Mouse (Mus musculus) hindbrain, embryonic 11.5 days (tissue): ENCODE data around the gene Suox. TPM values are rescaled to one million over a fixed set of nuclear protein-coding genes. Genes with fewer than 3 reads are reported as not detected.
"Not testable (repeated sequence)": the region's sequence is repeated elsewhere in the genome, so short reads cannot be mapped to it uniquely, and the experiment has no call there.

Experiments used
- ATAC-seq: fragments of 200-750 bp; cut with Nextera tagmentation; 2 replicates; pipeline ENCODE4 v1.8.0; 2017; ENCODE audit warnings: mild to moderate bottlenecking, moderate TSS enrichment, moderate library complexity; ENCODE audit not compliant: low FRiP score
- DNase-seq: peaks from one replicate; pipeline ENCODE4 v3.0.0-alpha.2; 2015; ENCODE audit warnings: low spot score
- H3K27ac ChIP-seq: fragments of 300-500 bp; sonication (generic); 2 replicates; pipeline ENCODE4 v1.5.1; 2014; ENCODE audit warnings: mild to moderate bottlenecking, low read depth, low read length
- H3K27me3 ChIP-seq: fragments of 300-500 bp; sonication (generic); 2 replicates; pipeline ENCODE4 v1.6.1; 2014; ENCODE audit warnings: mild to moderate bottlenecking, low read length, moderate library complexity, mixed read lengths; ENCODE audit not compliant: control insufficient read depth, insufficient read depth
- H3K36me3 ChIP-seq: fragments of 300-500 bp; sonication (generic); 2 replicates; pipeline ENCODE4 v1.6.1; 2014; ENCODE audit warnings: mild to moderate bottlenecking, low read length, moderate library complexity, mixed read lengths; ENCODE audit not compliant: control insufficient read depth, insufficient read depth
- H3K4me1 ChIP-seq: fragments of 300-500 bp; sonication (generic); replicated peaks from 2 replicates; pipeline ENCODE4 v1.6.1; 2014; ENCODE audit warnings: low read length, mixed read lengths; ENCODE audit not compliant: control insufficient read depth, insufficient read depth
- H3K4me2 ChIP-seq: fragments of 300-500 bp; sonication (generic); replicated peaks from 2 replicates; pipeline ENCODE4 v1.6.1; 2014; ENCODE audit warnings: mild to moderate bottlenecking, low read depth, low read length
- H3K4me3 ChIP-seq: fragments of 300-500 bp; sonication (generic); 2 replicates; pipeline ENCODE4 v1.5.1; 2014; ENCODE audit warnings: low read depth, low read length
- H3K9ac ChIP-seq: fragments of 300-500 bp; sonication (generic); 2 replicates; pipeline ENCODE4 v1.6.1; 2014; ENCODE audit warnings: low read depth, low read length
- H3K9me3 ChIP-seq: fragments of 300-500 bp; sonication (generic); 2 replicates; pipeline ENCODE4 v1.6.1; 2016; ENCODE audit warnings: low read length; ENCODE audit not compliant: control insufficient read depth
- WGBS: fragments of 180-500 bp; shearing (Covaris S2); extraction: QIAGEN DNeasy Blood & Tissue Kit; methylation state at CpG from one replicate; pipeline ENCODE4 v1.1.7; 2014; 5-methylcytosine and 5-hydroxymethylcytosine counted together
- polyA plus RNA-seq: library from polyadenylated mRNA; unstranded; fragments of >200 nt; fragmentation: Nextera tagmentation; extraction: Ambion mirVana; gene quantifications from 2 replicates; pipeline ENCODE4 v1.2.1, GENCODE M21; 2014

Suox gene
- polyA plus RNA-seq, 1 experiment from 2014 or later: 14.8 TPM

DNA sequence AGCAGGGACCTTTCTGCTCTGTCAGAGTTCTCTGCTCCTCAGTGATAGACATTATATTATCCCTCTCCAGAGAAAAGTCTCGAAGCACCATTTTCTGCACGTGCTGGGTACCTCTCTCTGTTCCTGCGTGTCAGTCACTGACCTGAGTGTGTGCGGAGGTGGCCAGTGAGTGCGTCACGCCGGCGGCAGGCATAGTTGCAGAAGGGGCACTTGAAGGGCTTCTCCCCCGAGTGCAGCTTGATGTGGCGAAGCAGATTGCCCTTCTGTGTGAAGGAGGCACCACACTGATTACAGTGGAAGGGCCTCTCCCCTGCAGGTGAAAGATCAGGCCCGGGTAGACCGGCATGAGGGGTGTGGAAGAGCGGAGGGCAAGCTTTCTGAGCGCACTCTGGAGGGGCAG is 33.9 kb downstream of the Suox start:
- Histone ChIP-seq H3K4me2 (no peak overlapping the region), H3K9ac (no peak overlapping the region), H3K4me1 (no peaks in the 10 kb centered on the region), H3K4me3 (no peak overlapping the region), H3K36me3 (0 out of 2 replicates have a peak, but pooled peaks cover 2% of the 10 kb centered on the region), H3K27ac (no peak overlapping the region), H3K9me3 (no peaks in the 10 kb centered on the region), H3K27me3 (no peaks in the 10 kb centered on the region)
- DNase-seq: no peak
- WGBS: 86% methylated on average over 14 of the region's 14 CpGs
- ATAC-seq: no peak

DNA sequence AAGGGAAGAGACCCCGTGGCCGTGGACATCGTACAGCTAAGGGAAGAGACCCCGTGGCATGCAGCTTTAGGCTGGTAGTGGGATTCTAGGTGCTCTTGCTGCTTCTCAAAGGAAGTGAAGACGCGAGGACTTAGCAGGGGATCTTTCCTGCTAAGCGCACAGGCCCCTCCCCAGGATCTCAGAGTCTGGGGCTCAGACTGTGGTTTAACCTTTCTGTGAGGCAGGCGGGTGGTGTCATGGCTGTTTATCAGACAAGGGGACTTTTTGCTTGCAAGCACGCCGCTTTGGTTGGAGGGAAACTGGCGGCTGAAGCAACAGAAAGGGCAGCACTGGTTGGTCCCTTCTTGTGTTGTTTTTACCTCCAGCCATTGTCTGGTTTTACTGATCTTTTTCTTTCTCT is 36.9 kb downstream of the Suox start:
- H3K36me3 ChIP-seq: peaks cover 10% of the 10 kb centered on the region; the same call in 1 of the 2 replicates
- ATAC-seq (0 out of 2 replicates have a peak, but pooled peaks have one; percentile 27), DNase-seq (peak; percentile 46)
- H3K27me3 ChIP-seq: no peaks in the 10 kb centered on the region
- H3K4me2 ChIP-seq: no peak overlapping the region; the same call in 1 of the 2 replicates
- H3K27ac ChIP-seq: no peak overlapping the region
- 13% methylated on average over 11 of the region's 11 CpGs for WGBS
- no peak overlapping the region for H3K4me3 ChIP-seq
- no peaks in the 10 kb centered on the region for H3K4me1 ChIP-seq
- H3K9me3 ChIP-seq: no peaks in the 10 kb centered on the region
- peak overlapping the region; percentile 36; the same call in 1 of the 2 replicates for H3K9ac ChIP-seq

DNA sequence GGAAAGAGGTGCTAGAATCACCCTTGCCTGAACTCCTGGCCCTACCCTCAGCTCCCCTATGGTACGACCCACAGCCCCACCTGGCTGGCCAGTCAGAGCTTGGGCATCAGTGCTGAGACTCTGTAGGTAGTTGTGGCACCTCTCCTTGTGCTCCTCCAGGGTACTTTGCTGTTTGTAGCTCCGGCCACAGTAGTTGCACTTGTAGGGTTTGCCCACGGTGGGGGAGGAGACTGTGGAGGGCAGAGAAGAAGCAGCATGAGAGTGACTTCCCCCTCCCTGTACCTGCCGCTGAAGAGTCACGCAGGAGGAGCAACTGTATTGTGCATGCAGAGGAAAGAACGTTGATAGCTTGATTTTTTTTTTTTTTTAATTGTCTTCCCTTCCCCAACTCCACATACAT is 37.3 kb downstream of the Suox start:
- Histone ChIP-seq H3K4me3 (no peak overlapping the region), H3K27me3 (no peaks in the 10 kb centered on the region), H3K9me3 (no peaks in the 10 kb centered on the region), H3K4me2 (no peak overlapping the region), H3K27ac (no peak overlapping the region), H3K36me3 (peaks cover 10% of the 10 kb centered on the region; the same call in 1 of the 2 replicates), H3K9ac (no peak overlapping the region), H3K4me1 (no peaks in the 10 kb centered on the region)
- WGBS: 45% methylated on average over 6 of the region's 6 CpGs
- ATAC-seq (no peak), DNase-seq (no peak)

DNA sequence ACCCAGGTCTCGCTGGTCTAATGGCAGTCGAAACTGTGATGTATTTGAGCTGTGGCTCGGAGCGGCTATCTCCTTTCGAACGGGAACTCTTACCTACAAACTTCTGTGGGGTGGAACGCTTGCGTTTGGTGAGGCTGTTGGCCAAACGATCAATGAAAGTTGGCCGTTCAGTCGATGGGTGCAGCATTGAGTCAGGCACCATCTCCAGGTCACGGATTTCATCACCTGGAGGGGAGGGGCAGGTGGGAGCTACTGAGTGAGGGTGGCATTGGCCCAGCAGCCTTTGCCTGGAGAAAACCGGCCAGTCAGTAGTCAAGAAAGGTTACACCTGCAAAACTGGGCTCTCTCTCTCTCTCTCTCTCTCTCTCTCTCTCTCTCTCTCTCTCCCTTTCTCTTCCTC is 38.2 kb downstream of the Suox start:
- H3K4me2 ChIP-seq: no peak overlapping the region
- ATAC-seq: no peak
- 95% methylated on average over 13 of the region's 13 CpGs for WGBS
- no peak overlapping the region for H3K9ac ChIP-seq
- no peaks in the 10 kb centered on the region for H3K9me3 ChIP-seq
- no peak for DNase-seq
- no peaks in the 10 kb centered on the region for H3K4me1 ChIP-seq
- H3K36me3 ChIP-seq: peaks cover 8% of the 10 kb centered on the region; the same call in 1 of the 2 replicates
- no peaks in the 10 kb centered on the region for H3K27me3 ChIP-seq
- H3K4me3 ChIP-seq: no peak overlapping the region
- no peak overlapping the region for H3K27ac ChIP-seq

DNA sequence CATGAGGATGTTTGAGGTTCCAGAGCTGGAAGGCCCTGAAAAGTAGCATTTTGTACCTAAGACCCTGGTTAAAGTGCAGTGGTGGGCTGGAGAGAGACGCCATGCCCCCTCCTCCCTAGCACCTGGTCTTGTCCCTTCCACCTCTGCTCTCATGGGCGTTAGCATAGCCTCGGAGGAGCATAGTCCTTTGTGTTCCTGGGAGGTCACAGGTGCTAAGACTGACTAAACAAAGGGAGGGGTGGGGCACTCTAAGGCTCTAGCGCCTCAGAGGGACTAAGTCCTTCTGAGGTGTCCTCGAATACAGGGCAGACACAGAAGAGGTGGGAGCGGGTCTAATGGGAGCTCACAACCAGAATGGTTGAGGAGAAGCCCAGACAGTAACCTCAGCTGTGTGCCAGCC is 42.3 kb downstream of the Suox start:
- Histone ChIP-seq H3K4me2 (no peak overlapping the region), H3K4me1 (no peaks in the 10 kb centered on the region), H3K27ac (no peak overlapping the region), H3K9me3 (no peaks in the 10 kb centered on the region), H3K9ac (no peak overlapping the region), H3K4me3 (no peak overlapping the region), H3K27me3 (no peaks in the 10 kb centered on the region), H3K36me3 (peaks cover 8% of the 10 kb centered on the region; the same call in 1 of the 2 replicates)
- WGBS: 27% methylated on average over 6 of the region's 6 CpGs
- ATAC-seq: no peak
- DNase-seq: no peak

DNA sequence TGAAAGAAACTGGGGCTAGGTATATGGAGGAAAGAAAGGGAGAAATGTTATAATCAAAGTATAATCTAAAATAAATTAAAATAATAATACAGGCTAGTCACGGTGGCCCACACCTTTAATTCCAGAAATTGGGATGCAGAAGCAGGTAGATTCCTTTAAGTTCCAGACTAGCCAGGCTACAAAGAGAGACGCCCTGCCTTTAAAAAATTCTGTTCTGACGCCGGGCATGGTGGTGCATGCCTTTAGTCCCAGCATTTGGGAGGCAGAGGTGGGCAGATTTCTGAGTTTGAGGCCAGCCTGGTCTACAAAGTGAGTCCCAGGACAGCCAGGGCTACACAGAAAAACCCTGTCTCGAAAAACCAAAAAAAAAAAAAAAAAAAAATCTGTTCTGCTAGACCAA is 43.6 kb downstream of the Suox start:
- not testable (repeated sequence) for H3K27me3 ChIP-seq, H3K9me3 ChIP-seq, ATAC-seq, H3K4me1 ChIP-seq, H3K4me2 ChIP-seq, H3K9ac ChIP-seq, H3K27ac ChIP-seq, H3K36me3 ChIP-seq, H3K4me3 ChIP-seq, DNase-seq
- 84% methylated on average over 5 of the region's 5 CpGs for WGBS

DNA sequence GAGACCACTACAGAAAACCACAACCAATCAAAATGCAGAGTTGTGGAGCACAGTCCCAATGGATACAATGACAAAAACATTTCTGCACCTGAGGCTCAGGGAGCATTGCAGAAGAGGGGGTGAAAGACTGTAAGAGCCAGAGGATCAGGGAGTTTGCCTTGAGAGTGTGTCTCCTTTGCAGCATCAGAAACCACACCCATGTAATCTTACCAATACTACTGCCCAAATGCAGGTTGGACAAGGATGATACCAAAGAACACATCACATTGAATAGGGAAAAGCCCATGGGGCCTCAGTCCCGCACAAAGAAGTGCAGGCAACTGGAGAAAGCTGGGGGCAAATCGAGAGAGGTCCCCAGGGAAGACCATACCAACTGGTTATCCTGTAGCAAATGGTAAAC is 44.1 kb downstream of the Suox start:
- H3K9ac ChIP-seq: no peak overlapping the region
- 68% methylated on average over 2 of the region's 2 CpGs for WGBS
- no peak overlapping the region for H3K4me3 ChIP-seq
- 0 out of 2 replicates have a peak, but pooled peaks cover 4% of the 10 kb centered on the region for H3K4me1 ChIP-seq
- no peak for ATAC-seq
- H3K9me3 ChIP-seq: no peaks in the 10 kb centered on the region
- no peak for DNase-seq
- H3K36me3 ChIP-seq: peaks cover 7% of the 10 kb centered on the region; the same call in 1 of the 2 replicates
- no peaks in the 10 kb centered on the region for H3K27me3 ChIP-seq
- H3K27ac ChIP-seq: no peak overlapping the region
- H3K4me2 ChIP-seq: no peak overlapping the region

DNA sequence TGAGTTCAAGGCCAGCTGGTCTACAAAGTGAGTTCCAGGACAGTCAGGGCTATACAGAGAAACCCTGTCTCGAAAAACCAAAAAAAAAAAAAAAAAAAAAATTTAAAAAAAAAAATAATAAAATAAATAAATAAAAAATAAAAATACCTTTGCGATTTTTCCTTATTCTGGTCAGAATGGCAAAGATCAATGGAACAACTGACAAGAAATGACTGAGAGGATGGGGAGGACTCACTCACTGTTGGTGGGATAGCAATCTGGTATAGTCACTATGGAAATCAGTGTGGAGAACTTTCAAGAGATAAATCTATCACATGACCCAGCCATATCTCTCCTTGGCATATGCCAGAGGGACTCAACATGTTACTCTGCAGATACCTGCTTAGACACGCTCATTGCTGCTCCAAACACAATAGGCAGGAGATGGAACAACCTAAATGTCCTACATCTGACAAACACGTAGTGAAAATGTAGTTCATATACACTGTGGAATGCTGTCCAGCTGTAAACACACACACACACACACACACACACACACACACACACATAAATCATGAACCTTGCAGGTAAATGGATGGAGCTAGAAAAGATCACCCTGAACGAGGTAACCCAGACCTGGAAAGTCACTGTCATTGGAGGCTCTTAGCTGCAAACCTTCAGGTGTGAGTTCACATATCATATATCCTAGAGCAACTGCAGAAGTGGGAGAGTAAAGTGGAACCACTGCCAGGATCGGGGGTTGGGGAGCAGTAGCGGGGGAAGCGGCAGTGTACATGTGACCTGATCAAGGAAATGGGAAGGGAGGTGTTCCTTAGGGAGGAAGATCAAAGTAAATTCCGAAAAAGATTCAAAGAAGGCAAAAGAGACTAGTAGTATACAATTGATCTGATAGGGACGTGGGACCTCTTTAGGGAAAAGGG is 46.2 kb downstream of the Suox start:
- Histone ChIP-seq H3K4me2 (no peak overlapping the region), H3K27ac (no peak overlapping the region), H3K4me1 (0 out of 2 replicates have a peak, but pooled peaks cover 4% of the 10 kb centered on the region), H3K4me3 (no peak overlapping the region), H3K9ac (no peak overlapping the region), H3K27me3 (no peaks in the 10 kb centered on the region), H3K36me3 (peaks cover 6% of the 10 kb centered on the region), H3K9me3 (no peaks in the 10 kb centered on the region)
- ATAC-seq: no peak
- WGBS: 88% methylated on average over 10 of the region's 10 CpGs
- no peak for DNase-seq
